ENCODE assay signal across 10 mouse cellular contexts in the genomic region with DNA sequence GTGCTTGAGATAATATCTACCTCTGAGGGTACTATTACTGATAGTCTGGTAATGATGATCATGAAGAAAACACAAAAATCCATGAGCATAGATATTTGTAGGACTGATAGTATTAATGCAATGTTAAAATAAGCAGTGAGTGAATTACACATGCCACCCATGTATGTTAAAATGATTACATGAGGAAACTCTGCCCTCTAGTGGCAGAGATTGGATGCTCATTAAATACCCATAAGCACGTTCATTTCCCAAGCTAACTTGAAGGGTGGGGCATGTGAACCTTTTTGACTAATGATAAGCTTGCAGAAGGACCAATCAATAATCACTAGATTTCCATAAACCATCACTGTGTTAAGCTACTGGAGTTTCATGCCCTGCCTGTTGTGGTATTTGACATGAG.
DNase-seq lines count a peak whose midpoint lies in the region; ATAC-seq and TF ChIP-seq lines count a peak whose summit lies in the region.
"Had no signal": no experiment of that assay in that cellular context is flagged by ENCODE, and none has a peak within 500 bp of the region (broad histone marks: within the 10 kb centered on the region; RNA-seq: fewer than 3 reads in every experiment).

No protein-coding gene starts in this region.

- no peak for DNase-seq in heart, adult 2 months
- no peak for DNase-seq in heart, adult 11 months
- DNase-seq in urinary bladder, postnatal 14 days (ENCODE audit: low spot score): peak; percentile 40
- DNase-seq in urinary bladder, postnatal 4 days (ENCODE audit: low spot score in 2 of 2): no peak
- peak; percentile 82 for DNase-seq in embryo, embryonic 10.5 days (ENCODE audit: low spot score)
- peak; percentile 77 for DNase-seq in hindbrain, postnatal 0 days (ENCODE audit: low spot score)
- peak; percentile 57 for DNase-seq in thymus, postnatal 14 days

- H3K4me1 ChIP-seq in heart, adult 2 months (ENCODE audit: control insufficient read depth, insufficient read depth, low read length): peaks cover 1% of the 10 kb centered on the region
- H3K4me1 ChIP-seq in hindbrain, postnatal 0 days (ENCODE audit: insufficient read depth, low read length): no peaks in the 10 kb centered on the region
- H3K4me1 ChIP-seq: limb, embryonic 13.5 days; stomach, embryonic 15.5 days had no signal

- H3K9me3 ChIP-seq in hindbrain, postnatal 0 days (ENCODE audit: low read length): no peaks in the 10 kb centered on the region
- H3K9me3 ChIP-seq: limb, embryonic 13.5 days; stomach, embryonic 15.5 days had no signal

- intact Hi-C loops in heart, adult 2 months (cut with DNase I): loop anchor here (5.0 kb wide), 3 partner anchors 58 to 457 kb away; a partner anchor contains a TSS

- H3K9ac ChIP-seq in heart, adult 2 months (ENCODE audit: low read depth, low read length): no peak overlapping the region
- H3K9ac ChIP-seq in hindbrain, postnatal 0 days (replicated peaks; ENCODE audit: low read length): no peak overlapping the region
- H3K9ac ChIP-seq: limb, embryonic 13.5 days; stomach, embryonic 15.5 days had no signal

- H3K36me3 ChIP-seq in heart, adult 2 months (ENCODE audit: control insufficient read depth, insufficient read depth, low read length): no peaks in the 10 kb centered on the region
- no peaks in the 10 kb centered on the region for H3K36me3 ChIP-seq in hindbrain, postnatal 0 days (ENCODE audit: insufficient read depth, low read length)
- H3K36me3 ChIP-seq: limb, embryonic 13.5 days; stomach, embryonic 15.5 days had no signal

- no peak overlapping the region for H3K4me2 ChIP-seq in hindbrain, postnatal 0 days (ENCODE audit: low read depth, low read length)
- H3K4me2 ChIP-seq: limb, embryonic 13.5 days; stomach, embryonic 15.5 days had no signal

- TF ChIP-seq CTCF in heart, adult 2 months (IDR thresholded peaks at IDR 0.05): peak; percentile 93
- peak; percentile 75 for TF ChIP-seq CTCF in hindbrain, postnatal 0 days (IDR thresholded peaks at IDR 0.05; ENCODE audit: low read depth)

- TF ChIP-seq POLR2A in heart, adult 2 months (IDR thresholded peaks at IDR 0.05; ENCODE audit: insufficient read depth, low read depth, low read length): no peak

- H3K4me3 ChIP-seq in heart, adult 2 months: no peak overlapping the region
- no peak overlapping the region for H3K4me3 ChIP-seq in hindbrain, postnatal 0 days (ENCODE audit: low read length)
- H3K4me3 ChIP-seq: limb, embryonic 13.5 days; stomach, embryonic 15.5 days had no signal

- no peaks in the 10 kb centered on the region for H3K79me2 ChIP-seq in heart, adult 2 months (replicated peaks; ENCODE audit: control insufficient read depth, insufficient read depth, low read length)

- TF ChIP-seq EP300 in heart, adult 2 months (IDR thresholded peaks at IDR 0.05; ENCODE audit: insufficient read depth, low read depth, low read length): no peak

- H3K27me3 ChIP-seq in heart, adult 2 months (ENCODE audit: control insufficient read depth, insufficient read depth, low read length): no peaks in the 10 kb centered on the region
- no peaks in the 10 kb centered on the region for H3K27me3 ChIP-seq in hindbrain, postnatal 0 days (ENCODE audit: insufficient read depth, low read length)
- H3K27me3 ChIP-seq: limb, embryonic 13.5 days; stomach, embryonic 15.5 days had no signal

- ATAC-seq in hindbrain, postnatal 0 days: 0 out of 2 replicates have a peak, but pooled peaks have one; percentile 15
- ATAC-seq in megakaryocyte, adult 5-6 weeks (ENCODE audit: poor library complexity, severe bottlenecking): peak; percentile 86

- 3% methylated on average over 1 of the region's 1 CpGs for WGBS in heart, adult 2 months
- WGBS in hindbrain, postnatal 0 days: 7% methylated on average over 1 of the region's 1 CpGs

- no peak overlapping the region for H3K27ac ChIP-seq in heart, adult 2 months
- no peak overlapping the region for H3K27ac ChIP-seq in hindbrain, postnatal 0 days
- H3K27ac ChIP-seq: limb, embryonic 13.5 days; stomach, embryonic 15.5 days had no signal

Comparison
In these comparisons a context has a peak if more than half of its experiments do, and no peak if none do; other contexts are left out.
1. DNase-seq: peak in urinary bladder, postnatal 14 days (single experiment), embryo, embryonic 10.5 days (single experiment), hindbrain, postnatal 0 days (single experiment) and thymus, postnatal 14 days (single experiment); none in heart, adult 2 months (0 of 2), heart, adult 11 months (single experiment) and urinary bladder, postnatal 4 days (0 of 2).